Mouse (Mus musculus) MEL-GATA-1-ER (cell line): ENCODE measurements around the gene Kirrel3.

Source experiments
- DNase-seq: peaks from one replicate; pipeline ENCODE4 v3.0.0-alpha.2; 2012; ENCODE audit warnings: low read depth; ENCODE audit errors: extremely low read depth

Gene Kirrel3

DNA sequence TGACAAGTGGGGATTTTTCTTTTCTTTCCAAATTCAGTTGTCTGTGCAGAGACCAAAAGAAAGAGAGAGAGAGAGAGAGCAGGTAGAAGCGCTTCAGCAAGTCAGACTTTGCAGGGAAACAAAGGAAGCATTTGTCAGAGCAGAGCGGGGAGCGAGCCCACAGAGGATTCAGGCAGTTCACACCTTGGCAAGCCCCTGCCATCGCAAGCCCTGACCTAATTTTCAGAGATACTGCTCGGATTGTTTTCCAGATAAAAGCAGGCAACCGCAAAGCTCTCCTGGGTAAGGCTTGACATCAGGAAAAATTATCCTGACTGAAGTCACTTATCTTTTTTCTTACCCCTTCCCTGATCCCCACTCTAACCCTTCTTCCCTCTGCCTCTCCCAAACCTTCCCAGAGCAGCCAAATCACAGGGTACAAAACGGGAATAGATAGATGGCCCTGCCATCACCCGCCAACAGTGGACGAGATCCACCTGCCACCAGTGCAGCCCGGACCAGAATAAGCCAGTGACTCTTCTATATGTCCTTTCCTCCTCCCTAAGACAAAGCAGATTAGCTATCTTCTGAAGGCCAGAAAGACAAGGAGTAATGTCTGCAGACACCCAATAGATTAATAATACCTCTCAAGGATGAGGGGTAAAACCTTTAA lies 332.8 kb downstream of the Kirrel3 start:
- DNase-seq: no peak

DNA sequence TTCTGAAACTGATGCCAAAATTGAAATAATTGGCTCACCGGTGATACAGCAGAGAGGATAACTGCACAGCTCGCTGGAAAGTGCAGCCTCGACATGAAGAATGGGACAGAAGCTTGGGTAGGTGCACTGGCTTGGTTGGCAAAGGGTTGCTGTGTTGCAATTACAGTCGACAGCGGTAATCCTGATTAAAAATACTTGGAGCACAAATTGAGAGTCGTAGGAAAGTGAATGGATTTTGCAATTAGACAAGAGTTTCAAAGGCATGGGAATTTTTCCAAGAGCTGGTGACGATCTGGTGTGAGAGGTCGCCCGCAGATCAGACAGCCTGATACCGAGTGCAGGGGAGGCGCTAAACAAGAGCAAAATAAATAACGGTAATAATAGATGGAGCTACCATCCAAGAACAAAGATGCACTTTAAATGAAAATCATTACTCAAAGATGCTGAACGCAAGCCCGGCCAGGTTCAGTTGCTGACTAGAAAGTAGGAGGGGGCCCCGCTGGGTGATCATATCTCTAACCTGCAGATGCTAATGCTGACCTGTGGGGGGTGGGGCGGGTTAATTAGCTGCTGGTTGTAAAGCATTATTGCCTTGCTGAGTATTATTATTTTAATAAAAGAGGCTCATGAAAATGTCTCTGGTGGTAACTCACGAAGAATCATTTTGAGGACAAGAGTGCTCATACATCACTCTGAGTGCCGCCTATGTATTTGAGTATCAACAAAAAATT lies 338.8 kb downstream of the Kirrel3 start:
- no peak for DNase-seq

DNA sequence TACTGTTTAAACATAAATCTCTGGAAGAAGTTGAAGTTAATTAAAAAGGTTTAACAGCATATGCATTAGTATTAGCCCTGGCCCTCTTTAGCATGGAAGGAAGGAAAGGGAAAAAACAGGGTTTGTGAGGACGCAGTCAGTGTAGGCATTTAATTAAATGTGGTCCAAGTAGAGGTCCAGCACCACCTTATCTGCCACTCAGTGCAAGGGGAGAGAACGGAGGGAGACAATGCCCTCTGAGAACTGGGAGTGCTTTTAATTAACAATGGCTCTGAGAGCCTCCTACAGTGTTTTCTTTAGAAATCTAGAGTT lies 339.4 kb downstream of the Kirrel3 start:
- DNase-seq: no peak

DNA sequence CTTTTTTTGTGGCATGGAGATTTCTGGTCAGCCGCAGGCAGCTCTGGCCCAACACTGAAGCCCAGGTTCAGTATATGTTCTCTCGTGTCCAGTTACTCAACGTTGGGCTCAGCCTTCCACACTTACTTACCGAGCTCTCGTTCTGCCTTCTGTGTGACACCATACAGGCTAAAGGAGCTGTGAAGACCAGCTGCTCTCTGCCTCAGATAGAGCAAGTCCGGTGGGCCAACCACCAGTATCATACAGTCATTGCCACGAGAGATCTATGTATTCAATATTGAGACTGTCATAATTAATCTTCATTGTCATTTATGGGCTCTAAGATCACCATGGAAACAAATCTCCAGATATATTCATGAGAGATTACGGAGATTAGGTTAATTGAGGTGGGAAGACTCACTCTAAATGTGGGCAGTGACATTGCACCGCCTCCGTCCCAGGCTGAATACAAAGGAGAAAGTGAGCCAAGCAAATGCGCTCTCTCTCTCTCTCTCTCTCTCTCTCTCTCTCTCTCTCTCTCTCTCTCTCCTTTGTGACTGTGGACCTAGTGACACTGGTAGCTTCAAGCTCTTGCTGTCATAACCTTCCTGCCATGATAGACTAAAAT lies 339.8 kb downstream of the Kirrel3 start:
- DNase-seq: no peak

DNA sequence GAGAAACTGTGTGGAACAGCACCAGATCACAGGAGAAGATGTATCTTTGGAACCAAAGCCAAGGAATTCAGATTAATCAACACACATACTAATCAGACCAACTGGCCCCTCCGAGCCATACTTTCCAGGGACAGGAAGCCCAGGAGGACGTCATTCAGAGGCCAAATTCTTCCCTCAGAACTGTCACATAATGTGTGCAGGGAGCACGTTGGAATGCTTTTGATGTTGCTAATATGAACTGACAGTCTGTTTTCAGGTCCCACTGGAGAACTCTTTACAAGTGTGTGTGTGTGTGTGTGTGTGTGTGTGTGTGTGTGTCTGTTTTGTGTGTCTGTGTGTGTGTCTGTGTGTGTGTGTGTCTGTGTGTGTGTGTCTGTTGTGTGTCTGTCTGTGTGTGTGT lies 345.0 kb downstream of the Kirrel3 start:
- DNase-seq: no peak

DNA sequence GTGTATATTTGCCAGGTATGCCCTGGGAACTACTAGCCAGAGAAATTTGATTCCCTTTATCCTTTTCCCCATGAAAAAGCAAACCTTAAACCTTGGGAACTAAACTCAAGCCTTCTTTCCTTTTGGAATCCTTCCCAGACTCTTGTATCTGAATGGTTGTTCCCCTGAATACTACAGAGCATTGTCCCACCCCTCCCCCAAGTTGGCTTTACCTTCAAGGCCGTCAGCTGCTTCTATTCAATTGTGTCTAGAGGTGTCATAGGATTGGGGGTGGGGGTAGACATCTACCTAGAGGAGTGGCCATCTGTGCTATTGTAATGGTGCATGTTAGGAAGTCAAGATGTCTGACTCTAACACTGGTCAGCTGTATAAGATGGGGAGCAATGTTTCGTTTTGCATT lies 351.1 kb downstream of the Kirrel3 start:
- DNase-seq: no peak

DNA sequence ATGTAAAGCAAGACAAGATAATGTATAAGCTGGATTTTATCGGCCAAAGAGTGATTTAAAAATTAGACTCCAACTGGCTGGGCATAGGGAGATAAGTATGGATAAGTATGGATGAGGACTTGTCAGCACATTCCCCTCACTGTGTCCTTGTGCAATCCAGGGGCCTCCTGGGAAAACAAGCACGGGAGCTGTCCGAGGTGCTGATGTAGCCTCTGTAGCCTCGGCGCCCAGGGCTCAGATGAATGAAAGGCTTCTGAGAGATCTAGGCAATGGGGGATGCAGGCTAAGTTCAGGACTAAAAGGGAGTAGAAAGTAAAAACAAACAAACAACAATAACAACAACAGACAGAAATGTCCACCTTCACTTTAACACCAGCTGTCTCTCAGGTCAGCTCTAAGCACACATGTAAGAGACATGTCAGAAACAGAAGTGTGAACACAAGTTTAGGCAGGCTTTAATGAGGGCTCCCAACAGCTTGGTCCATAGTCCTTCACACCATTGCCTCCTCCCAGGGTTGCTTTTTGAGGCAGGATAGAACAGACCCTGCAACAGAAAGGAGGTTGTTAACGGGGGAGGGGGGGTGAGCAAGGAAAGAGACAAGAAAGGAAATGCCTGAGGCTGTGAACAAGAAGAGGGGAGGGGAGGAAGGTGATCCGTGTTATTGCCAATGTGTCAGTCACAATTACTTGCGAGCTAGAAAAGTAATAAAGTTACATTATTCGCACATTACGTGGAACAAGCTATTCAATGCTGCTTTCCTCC lies 352.2 kb downstream of the Kirrel3 start:
- no peak for DNase-seq

DNA sequence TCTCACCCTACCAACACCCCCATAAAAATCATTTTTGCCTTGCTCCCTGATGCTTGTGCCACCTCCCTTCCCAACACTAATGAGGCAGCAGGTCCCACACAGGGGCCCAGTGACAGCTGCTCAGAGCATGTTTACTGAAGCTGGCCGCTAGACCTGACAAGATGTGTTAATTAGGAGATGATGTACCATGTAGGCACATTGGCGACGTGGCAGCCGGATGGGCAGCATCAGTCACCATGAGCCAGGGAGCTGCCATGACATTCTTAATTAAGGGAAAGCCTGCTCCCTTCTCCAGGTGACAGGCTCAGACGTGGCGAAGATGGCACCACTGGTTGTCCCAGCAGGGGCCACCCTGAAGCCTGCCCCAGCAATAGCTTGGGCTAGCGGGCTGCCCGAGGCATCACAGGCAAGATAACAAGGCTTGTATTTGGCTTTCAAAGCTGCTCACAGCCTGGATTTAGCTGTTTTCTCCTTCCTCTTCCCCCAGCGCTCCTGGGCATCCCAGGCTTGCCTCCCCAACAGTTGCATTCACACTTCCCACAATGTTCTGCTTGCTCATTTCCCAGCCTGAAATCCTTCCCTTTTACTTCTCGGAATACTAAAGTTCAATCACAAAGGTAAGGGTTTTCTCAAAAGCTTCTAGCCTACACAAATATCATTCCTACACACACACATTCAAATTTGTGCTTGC lies 357.7 kb downstream of the Kirrel3 start:
- no peak for DNase-seq

DNA sequence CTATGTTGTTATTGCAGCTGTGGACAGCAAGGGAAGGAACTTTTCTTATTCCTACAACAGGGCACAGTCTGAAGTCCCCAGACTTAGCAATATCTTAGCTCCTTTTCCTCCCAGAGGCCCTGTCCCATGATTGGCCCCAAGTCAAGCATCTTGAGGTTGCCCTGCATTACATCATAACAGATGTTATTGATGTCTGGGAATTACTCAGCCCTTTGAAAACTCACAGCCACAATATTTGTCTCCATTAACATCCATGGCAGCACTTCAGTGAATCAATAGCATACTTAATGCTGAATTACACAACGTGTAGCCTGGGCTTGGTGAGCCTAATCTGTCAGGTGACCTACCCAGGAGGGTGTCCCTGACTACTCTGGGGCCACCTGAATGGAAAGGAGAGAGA lies 360.7 kb downstream of the Kirrel3 start:
- DNase-seq: no peak

DNA sequence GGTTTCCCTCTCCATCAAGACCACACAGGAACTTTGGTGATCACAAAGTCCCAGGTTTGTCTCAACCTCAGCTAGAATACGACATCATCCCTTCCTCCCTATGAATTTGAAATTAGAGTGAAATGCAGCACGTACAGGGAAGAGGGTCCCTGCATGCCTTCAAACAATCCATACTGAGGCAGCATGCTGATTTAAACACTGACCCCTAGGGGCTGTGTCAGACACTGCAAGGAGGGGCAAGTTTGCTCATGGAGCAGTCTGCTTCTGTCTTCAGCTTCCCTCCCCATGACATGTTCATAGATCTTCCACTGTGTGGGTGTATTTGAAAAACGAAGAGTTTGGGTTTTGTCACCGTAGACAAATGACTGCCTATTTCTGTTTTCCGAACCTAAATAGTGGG lies 362.0 kb downstream of the Kirrel3 start:
- DNase-seq: no peak

DNA sequence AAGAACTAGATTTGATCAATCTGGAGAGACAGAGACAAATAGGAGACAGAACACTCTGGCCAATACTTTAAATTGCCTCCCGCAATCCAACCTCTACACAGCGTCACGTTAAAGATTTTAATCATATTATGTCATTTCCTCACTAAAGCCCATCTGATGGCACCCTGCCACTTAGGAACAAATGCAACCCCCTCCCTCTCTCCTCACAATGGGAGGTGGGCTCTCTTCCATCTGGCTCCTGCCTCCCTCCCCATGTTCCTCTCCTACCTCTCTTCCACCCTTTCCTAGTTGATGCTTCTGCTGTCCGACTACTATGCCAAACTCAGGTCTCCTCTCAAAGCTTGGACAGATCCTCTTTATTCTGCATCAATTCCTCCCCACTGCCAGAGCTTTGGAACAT lies 365.4 kb downstream of the Kirrel3 start:
- DNase-seq: no peak

DNA sequence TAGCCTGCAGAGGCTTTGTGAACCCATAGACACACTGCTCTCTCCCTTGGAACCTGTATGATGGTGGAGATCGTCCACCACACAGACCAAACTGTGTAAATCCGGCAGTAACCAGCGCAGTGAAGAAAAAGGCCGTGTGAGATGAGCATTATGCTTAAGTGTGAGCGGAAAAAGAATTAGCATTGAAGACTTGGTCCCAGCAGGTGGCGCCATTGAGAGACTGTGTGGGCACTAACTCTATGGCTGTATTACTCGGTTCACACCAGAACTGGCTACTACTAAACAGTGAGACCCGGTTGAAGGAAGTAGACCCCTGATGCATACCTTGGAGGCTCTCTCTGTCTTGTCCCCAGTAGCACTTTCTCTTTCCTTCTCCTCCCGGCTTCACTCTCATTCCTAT lies 371.9 kb downstream of the Kirrel3 start:
- DNase-seq: no peak

DNA sequence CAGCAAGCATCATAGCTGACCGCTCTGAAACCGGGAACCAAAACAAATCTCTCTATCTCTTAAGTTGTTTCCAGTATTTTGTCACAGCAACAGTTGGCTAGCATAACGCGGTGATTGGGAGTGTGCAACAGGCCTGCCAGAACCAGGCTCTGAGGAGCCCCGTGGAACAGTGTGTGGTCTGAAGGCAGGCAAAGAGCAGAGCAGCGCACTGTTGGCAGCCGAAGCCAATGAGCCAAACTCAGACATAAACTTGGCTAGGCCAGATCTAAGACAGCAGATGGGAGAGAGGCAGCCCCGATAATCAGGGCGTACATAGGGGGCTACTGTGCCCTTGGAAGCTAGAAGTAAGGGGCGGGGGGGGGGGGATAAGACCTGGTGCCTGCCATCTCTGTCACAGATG lies 372.4 kb downstream of the Kirrel3 start:
- DNase-seq: no peak

DNA sequence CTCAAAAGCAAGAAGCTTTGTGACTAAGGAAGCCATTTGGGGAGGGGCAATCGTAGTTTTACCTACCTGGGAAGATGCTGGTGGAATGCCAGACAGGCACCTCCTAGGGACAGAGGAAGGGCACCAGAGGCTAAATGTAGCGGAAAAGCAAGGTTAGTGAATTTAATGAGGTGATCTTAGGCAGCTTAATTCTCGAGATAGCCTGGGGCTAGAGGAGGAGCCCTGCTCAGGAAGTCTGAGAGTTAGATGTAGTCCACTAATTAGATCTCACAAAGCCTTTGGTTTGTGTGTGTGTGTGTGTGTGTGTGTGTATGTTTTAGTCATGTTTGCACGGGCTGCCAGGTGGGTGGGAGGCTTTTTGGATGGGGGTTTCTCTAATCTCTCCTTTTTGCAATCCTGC lies 375.2 kb downstream of the Kirrel3 start:
- no peak for DNase-seq

DNA sequence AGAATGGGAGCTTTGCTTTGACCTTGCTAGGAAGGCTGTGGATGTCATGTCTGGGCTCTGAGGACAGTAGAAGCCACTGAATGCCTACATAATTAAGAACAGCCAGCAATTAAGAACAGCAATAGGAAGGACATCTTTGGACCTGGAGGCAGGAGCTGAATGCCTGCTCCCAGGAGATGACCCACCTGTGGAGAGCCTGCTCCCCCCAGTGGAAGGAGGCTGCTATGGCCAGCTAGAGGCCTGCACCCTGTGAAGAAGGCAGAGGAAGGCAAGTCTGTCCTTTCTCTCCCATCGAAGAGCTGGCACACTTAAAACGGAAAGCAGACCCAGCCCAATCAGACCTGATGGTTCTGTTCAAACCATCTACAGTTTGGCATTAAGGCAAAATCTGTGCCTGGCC lies 376.1 kb downstream of the Kirrel3 start:
- no peak for DNase-seq

DNA sequence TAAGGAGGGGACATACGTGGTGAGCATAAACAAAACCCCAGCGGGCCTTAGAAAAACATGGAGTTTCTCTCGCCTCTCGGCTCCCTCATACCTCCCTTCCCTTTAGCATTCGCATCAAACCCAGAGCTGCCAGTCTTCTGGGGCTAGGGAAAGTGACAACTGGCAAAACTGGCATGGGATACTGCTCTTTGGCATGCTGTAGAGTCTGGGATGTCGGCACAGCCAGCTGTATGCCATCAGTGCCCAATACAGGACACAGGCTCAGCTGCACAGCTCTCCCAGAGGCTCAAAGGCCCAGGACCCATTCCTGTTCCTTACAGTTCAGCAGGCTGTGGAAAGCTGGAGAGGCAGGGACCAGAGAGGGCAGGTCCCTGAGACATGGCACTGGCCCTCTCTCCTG lies 379.9 kb downstream of the Kirrel3 start:
- DNase-seq: no peak

DNA sequence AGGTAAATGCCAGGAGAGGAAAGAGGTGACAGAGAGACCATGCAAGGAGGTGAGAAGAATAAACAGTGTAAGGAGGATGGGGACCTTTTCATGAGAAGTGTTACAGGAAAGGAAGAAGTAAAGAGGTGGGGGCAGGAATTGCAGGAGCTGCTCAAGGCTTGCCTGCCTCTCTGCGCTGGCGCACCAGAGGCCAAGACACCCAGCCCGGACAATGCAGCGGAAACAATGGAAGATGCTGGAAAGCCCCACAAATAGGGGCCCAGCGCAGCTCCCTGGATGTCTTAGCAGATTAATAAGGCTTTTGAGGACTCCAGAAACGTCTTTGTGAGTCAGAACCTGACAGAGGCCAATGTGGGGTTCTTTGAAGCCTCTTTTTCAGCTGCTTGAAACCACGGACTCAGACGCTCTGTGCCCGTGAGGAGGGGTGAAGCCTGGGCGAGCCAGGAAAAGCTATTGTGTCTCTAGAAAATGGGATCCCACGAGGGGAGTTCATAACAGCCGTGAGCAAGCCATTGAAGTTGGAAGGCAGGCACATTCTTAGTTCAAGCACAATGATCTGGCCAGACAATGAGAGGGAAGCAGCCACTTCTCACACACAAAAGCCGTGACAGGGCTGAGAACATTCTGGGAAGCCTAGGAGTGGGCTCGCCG lies 385.7 kb downstream of the Kirrel3 start:
- no peak for DNase-seq

DNA sequence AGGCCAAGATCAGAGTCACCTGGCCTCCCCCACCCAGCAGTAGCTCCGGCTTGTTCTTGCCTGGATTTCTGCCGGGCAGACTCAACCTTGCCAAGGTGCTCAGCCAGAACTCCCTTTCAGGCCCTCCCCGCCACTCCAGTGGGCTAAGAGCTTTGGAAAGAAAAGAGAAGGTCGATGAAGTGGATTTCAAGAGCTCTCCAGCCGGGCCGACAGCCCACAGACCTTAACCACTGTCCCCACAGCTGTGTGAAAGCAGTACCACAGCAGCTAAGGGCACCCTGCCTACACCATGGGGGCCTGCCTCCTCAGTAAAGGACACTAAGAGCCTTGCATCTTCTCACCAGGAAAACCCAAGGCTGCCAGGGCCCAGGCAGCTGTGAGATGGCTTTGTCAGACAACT lies 389.5 kb downstream of the Kirrel3 start:
- DNase-seq: no peak

DNA sequence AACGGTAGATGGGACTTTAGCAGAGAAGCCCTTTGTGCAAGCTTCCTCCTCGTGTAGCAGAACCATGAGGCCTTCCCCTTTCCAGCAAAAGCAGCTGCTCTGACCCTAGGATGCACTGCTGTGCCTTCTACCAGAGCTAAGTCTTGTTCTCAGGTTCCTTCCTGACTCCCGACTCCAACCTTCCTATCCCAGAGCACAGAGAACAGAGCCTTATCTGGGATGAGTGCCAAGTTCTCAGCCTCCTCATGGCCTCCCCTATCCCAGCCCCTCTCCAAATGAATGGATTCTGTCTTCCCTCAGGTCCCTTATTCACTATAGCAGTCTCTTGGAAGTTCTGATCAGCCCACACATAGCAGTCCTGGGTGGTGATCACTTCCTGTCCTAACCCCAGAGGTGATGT lies 391.5 kb downstream of the Kirrel3 start:
- DNase-seq: no peak

DNA sequence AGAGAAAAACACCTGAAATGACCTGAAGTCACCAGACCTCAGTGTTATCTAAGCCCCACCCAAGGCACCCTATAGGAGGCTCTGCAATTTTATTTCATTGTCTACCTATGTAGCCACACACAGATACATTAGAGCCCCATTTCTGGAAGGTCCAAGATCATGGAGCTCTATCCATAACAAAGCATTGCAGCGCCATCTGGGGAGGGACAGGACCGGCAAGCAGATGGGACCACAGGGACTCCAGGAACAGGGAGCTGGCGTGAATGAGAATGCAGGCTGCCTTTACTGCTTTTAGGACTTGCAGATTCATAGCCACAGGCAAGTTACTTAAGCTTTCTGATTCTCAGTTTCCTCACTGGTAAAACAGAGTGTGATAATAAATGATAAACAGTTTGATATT lies 392.1 kb downstream of the Kirrel3 start:
- DNase-seq: no peak

DNA sequence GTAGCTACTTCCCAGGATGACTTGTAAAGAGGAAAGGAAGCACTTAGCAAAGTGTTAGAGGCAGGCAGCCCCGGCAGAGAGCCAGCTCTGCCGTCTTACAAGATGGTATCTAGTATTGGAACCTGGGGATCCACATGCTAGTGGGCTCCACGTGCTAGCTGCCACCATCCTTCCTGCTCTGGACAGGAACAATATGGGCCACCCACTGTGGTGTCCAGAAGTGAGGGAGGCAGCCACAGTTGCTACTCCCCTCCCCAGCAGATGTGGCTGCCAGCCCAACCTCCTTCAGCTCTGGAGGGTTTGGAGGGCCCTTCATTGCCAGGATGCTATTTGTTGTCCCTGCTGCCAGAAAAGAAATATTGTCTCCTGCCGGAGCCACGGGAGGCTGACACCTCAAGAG lies 396.1 kb downstream of the Kirrel3 start:
- DNase-seq: no peak
